Mouse (Mus musculus): Measurements from ENCODE around the gene Sfmbt1. TPM values are rescaled to one million over a fixed set of nuclear protein-coding genes. Genes with fewer than 3 reads are reported as not detected.
A peak's percentile ranks its signal among the peaks of the same experiment; 100 is the strongest.

The Sfmbt1 gene
- 10 to 100 TPM; 11.1 to 13.4 TPM for total RNA-seq (2021)

DNA sequence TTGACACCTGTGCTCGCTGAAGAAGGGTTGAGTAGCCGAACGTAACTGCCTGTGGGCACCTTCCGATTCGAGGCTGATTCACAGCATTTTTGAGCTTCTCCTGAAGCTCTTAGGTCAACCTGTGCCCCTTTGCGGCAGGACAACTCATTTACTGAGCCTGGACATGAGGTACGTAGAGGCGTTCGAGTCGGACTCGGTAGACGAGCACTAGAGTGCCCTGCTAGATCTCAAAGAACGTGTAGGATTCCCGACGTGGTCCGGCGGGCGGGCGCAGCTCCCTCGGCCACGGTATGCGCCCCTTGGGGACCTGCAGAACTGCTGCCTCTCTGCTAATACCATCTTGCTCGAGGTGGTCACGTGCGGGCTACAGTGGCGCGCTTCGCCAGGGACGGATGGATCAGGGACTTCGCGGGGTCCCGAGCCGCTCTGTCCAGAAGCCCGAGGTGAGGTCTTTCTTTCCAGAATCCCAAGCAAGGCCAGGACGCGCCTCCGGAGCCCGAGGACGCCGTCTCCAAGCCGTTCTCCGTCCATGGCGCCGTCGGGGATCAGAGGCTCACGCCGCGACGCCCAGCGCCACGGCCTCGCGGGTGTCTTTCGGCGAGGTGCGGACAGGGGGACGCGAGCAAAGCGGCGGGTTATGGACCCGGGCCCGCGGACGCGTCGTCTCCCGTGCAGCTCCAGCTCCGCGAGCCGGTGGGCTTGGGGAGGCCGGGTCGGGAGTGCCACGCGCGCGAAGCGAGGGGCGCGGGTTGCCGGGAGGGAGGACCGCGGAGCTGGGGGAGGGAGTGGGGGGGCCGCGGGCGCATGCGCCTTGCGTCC, at the start of gene Sfmbt1:
Gene Sfmbt1 (plus strand): TSS at position 51 of the 819 bp plus-strand sequence.
- DNase-seq = no peak
- intact Hi-C loops (cut with DNase I) = loop anchor here (5.0 kb wide), 3 partner anchors 77 to 152 kb away; partner anchors contain the start of gene Tmem110

GRCm38 (mm10) chr14:30666061-30666460, 48.6 kb upstream of the Sfmbt1 start:
- DNase-seq = peak; percentile 32 to 39
- intact Hi-C loops (cut with DNase I) = loop anchor here (10.0 kb wide), 1 partner anchor 181 kb away; no protein-coding TSS in a partner anchor

DNA sequence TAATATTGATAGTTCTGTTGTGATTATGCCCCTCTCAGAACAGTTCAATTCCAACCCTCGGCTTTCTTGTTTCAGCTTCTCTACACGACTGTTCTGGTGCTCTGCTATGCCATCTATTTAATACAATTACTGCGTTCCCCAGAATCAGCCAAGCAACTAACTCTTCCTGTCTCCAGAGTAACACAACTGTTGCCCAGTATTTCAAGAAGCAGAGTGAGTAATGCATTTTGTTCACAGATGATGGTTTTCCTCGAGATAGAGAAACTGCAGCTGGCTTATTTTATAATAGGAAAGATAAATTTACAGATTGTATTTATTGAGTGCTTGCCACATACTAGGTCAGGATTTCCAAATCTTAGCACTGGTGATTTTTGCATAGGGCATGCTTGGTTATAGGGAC, 48.0 kb upstream of the Sfmbt1 start:
- DNase-seq = no peak
- intact Hi-C loops (cut with DNase I) = loop anchor here (10.0 kb wide), 1 partner anchor 182 kb away; no protein-coding TSS in a partner anchor

- no peak for DNase-seq
- intact Hi-C loops (cut with DNase I) = loop anchor here (10.0 kb wide), 1 partner anchor 535 kb away; no protein-coding TSS in a partner anchor
Observed at GRCm38 (mm10) chr14:30670161-30670560, 44.5 kb upstream of the Sfmbt1 start.

- DNase-seq = peak in 1 of 2 experiments; percentile 11
- intact Hi-C loops (cut with DNase I) = loop anchor here (10.0 kb wide), 1 partner anchor 537 kb away; no protein-coding TSS in a partner anchor
Observed at GRCm38 (mm10) chr14:30671095-30671985, 43.3 kb upstream of the Sfmbt1 start.

GRCm38 (mm10) chr14:30671986-30672312, 42.7 kb upstream of the Sfmbt1 start:
- DNase-seq = peak; percentile 88 to 93
- intact Hi-C loops (cut with DNase I) = loop anchor here (1.0 to 10.0 kb wide), 2 partner anchors 81 to 537 kb away; no protein-coding TSS in a partner anchor

DNA sequence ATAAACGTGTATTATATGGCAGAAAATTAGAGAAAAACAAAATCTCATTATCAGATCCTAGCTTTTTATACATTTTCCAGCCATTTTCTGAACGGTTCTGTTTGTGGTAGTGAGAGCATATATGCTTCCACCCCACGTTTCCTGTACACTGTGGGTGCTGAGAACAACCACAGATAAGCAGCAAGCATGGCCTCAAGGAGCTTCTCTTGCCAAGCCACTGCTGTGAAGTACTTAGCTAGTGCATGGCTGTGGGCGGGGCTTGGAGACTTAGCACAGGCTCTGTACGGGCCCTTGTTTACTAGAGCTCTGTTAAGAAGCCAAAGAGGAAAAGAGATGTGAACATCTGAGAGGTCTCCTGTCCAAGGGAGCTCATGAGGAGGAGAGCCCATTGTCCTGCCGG, 39.7 kb upstream of the Sfmbt1 start:
- intact Hi-C loops (cut with DNase I) = loop anchor here (10.0 kb wide), 1 partner anchor 540 kb away; no protein-coding TSS in a partner anchor
- no peak for DNase-seq

- no peak for DNase-seq
- intact Hi-C loops (cut with DNase I) = no loop called here
Observed at GRCm38 (mm10) chr14:30682131-30682530, 32.5 kb upstream of the Sfmbt1 start.

DNA sequence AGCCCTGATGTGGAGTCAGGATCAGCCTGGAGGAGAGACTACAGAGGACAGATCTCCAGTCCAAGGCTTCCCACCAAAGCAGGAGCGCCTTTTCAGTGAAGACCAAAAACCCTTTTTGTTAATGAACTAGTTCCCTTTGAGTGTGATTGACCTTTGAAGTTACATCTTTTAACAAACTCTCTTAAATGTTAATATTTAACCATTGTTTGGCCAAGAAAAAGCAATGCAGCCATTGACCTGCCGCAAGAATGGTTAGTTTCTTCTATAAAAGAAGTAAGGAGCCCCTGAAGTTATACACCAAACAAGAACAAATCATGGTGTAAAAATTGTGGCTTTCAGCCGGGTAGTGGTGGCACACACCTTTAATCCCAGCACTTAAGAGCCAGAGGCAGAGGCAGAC, 24.0 kb upstream of the Sfmbt1 start:
- no peak for DNase-seq
- intact Hi-C loops (cut with DNase I) = no loop called here

DNA sequence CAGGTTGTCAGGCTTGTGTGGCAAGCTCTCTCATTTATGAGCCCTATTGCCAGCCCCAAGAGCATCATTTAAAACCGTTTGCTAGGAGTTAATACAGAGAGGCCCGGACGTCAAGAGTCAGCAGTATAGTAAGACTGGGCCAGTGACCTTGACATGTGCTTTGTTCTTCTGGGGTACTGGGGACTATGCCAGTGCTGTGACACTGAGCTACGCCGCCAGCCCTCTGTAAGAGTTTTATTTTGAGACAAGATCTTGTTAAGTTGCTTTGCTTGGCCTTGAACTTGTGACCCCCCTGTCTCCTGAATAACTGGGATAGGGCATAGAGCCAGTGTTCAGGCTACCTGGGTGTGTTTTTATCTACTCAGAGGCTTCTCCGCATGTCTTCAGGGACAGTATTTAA, 22.2 kb upstream of the Sfmbt1 start:
- intact Hi-C loops (cut with DNase I) = no loop called here
- no peak for DNase-seq

- intact Hi-C loops (cut with DNase I) = loop anchor here (5.0 kb wide), 3 partner anchors 128 to 188 kb away; no protein-coding TSS in a partner anchor
- DNase-seq = no peak
Observed at GRCm38 (mm10) chr14:30694786-30695185, 19.9 kb upstream of the Sfmbt1 start.

- intact Hi-C loops (cut with DNase I) = loop anchor here (5.0 kb wide), 3 partner anchors 127 to 187 kb away; no protein-coding TSS in a partner anchor
- peak; percentile 72 to 75 for DNase-seq
Observed at GRCm38 (mm10) chr14:30695609-30696008, 19.0 kb upstream of the Sfmbt1 start.

- intact Hi-C loops (cut with DNase I) = loop anchor here (5.0 kb wide), 3 partner anchors 125 to 185 kb away; no protein-coding TSS in a partner anchor
- no peak for DNase-seq
Observed at GRCm38 (mm10) chr14:30697407-30698052, 17.1 kb upstream of the Sfmbt1 start.

DNA sequence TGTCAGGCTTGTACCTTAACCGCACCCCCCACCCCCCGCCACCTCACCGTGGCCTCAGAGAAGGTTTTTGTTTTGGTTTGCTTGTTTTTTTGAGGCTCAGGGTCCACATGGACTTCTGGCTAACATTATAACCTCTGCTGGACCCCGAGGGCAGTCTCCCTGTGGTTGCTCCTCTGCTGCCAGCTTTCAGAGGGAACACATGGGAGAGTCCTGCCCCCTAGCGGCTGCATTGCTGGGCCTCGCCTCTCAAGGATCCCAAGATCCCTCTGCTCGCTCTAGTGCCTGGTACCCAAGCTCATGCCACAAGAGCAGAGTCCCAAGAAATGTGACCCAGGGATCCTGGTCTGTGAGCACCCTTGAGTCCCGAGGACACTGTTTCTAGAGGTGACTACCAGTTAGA, 15.0 kb upstream of the Sfmbt1 start:
- intact Hi-C loops (cut with DNase I) = loop anchor here (5.0 kb wide), 3 partner anchors 123 to 183 kb away; no protein-coding TSS in a partner anchor
- peak; percentile 24 to 57 for DNase-seq

DNA sequence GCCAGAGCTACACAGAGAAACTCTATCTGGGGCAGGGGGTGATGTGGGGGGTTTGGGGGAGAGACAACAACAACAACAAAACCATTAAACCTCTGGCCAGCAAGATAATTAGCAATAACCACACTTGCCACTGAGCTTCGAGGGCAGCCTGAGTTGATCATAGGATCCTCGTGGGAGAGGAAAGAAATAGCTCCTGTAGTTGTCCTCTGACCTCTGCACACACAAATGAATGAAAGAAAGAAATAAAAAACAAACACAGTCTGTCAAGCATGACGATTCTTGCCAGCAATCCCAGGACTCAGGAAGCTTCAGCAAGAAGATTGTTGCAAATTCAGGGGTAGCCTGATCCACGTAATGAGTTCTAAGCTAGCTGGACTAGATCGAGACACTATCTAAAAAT, 12.1 kb upstream of the Sfmbt1 start:
- DNase-seq = no peak
- intact Hi-C loops (cut with DNase I) = no loop called here

GRCm38 (mm10) chr14:30703079-30703478, 11.6 kb upstream of the Sfmbt1 start:
- intact Hi-C loops (cut with DNase I) = no loop called here
- no peak for DNase-seq

- no peak for DNase-seq
- intact Hi-C loops (cut with DNase I) = no loop called here
Observed at GRCm38 (mm10) chr14:30704098-30704855, 10.4 kb upstream of the Sfmbt1 start.

DNA sequence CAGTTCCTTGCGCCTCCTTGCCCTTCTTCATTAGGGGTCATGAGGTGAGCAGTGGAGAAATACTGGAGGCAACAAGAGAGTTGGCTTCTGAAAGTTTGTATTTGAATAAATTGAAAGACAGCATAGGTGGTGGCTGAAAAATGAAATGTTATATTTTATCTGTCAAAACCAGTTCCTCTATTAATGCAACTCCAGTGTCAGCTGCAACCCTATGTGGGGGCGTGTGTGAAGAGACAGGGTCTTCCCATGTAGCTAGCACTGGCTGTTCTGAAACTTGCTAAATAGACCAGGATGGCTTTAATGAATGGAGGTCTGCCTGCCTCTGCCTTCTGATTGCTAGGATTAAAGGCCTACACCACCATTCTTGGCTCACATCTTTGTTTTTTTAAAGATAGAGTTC, 2.8 kb upstream of the Sfmbt1 start:
- intact Hi-C loops (cut with DNase I) = no loop called here
- no peak for DNase-seq

DNA sequence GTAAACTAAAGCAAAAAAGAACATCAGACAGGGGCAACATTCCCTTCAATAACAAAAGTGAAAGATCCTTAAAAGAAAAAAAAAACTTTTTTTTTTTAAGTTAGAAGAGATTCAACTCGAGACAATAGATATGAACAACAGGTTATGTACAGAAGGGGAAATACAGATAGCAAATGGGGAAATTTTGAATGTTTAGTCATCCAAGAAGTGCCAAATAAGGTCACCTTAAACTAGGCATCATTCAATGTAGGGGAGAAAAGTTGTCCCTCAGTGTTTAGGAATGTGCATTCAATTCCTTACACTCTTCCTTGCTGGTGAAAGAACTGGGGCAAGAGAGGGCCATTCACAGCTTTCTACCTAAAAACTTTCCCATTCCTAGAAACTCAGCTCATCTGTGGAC, 880 bp upstream of the Sfmbt1 start:
- DNase-seq = no peak
- intact Hi-C loops (cut with DNase I) = no loop called here

All from heart, postnatal 36 days (tissue).